Mouse (Mus musculus) liver, adult 2 months (tissue): Measurements from ENCODE around the gene Cdh9. TPM values are rescaled to one million over a fixed set of nuclear protein-coding genes. Genes with fewer than 3 reads are reported as not detected.
A peak's percentile ranks its signal among the peaks of the same experiment; 100 is the strongest.

Experiments used
- DNase-seq: peaks from one replicate; pipeline ENCODE4 v3.0.0-alpha.2; 2011; ENCODE audit warnings: low read depth, low spot score; ENCODE audit errors: extremely low read depth
- H3K27ac ChIP-seq: fragments of 200-500 bp; replicated peaks from 2 replicates; pipeline ENCODE4 v1.5.1; 2012; ENCODE audit warnings: low read depth, mild to moderate bottlenecking, control low read depth, inconsistent platforms, low read length; ENCODE audit not compliant: insufficient read depth
- H3K27me3 ChIP-seq: fragments of 200-500 bp; 2 replicates; pipeline ENCODE4 v1.6.1; 2012; ENCODE audit warnings: mild to moderate bottlenecking, moderate library complexity, low read length, inconsistent platforms; ENCODE audit not compliant: control insufficient read depth, insufficient read depth
- H3K36me3 ChIP-seq: fragments of 200-500 bp; 2 replicates; pipeline ENCODE4 v1.6.1; 2012; ENCODE audit warnings: low read length, inconsistent platforms; ENCODE audit not compliant: control insufficient read depth, insufficient read depth
- H3K4me1 ChIP-seq: fragments of 200-500 bp; 2 replicates; pipeline ENCODE4 v1.6.1; 2011; ENCODE audit warnings: low read length; ENCODE audit not compliant: control insufficient read depth, insufficient read depth
- H3K4me3 ChIP-seq: fragments of 200-500 bp; 2 replicates; pipeline ENCODE4 v1.5.1; 2011; ENCODE audit warnings: low read depth, mild to moderate bottlenecking, control low read depth, low read length, moderate library complexity; ENCODE audit not compliant: insufficient read depth
- H3K79me2 ChIP-seq: fragments of 200-500 bp; 2 replicates; pipeline ENCODE4 v1.6.1; 2012; ENCODE audit warnings: inconsistent platforms, mild to moderate bottlenecking, low read length, moderate library complexity; ENCODE audit not compliant: control insufficient read depth, insufficient read depth
- H3K9ac ChIP-seq: fragments of 200-500 bp; 2 replicates; pipeline ENCODE4 v1.6.1; 2012; ENCODE audit warnings: low read depth, mild to moderate bottlenecking, control low read depth, inconsistent platforms, low read length
- CTCF ChIP-seq: fragments of 200-500 bp; IDR thresholded peaks from 2 replicates; pipeline ENCODE4 v1.5.1; 2011; ENCODE audit warnings: low read depth, low read length, control low read depth
- POLR2A ChIP-seq: fragments of 200-500 bp; IDR thresholded peaks from 2 replicates; pipeline ENCODE4 v1.6.1; 2011; ENCODE audit warnings: low read length, control low read depth; ENCODE audit not compliant: insufficient read depth; ENCODE audit errors: extremely low read depth
- WGBS: fragments of 180-500 bp; shearing (Covaris S2); methylation state at CpG from one replicate; pipeline ENCODE4 v1.1.7; 2018; 5-methylcytosine and 5-hydroxymethylcytosine counted together
- polyA plus RNA-seq: library from polyadenylated mRNA; depleted of rRNA; stranded (reverse); fragments of >200 nt; gene quantifications from 2 replicates; pipeline ENCODE4 v1.2.3, GENCODE M21; 2012; rRNA removed
- total RNA-seq: library from RNA; depleted of rRNA; stranded (reverse); fragments of >200 nt; gene quantifications from 2 replicates; pipeline ENCODE4 v1.2.3, GENCODE M21; 2014; rRNA removed

Cdh9 gene
- total RNA-seq (not detected in 2 replicates), polyA plus RNA-seq (not detected in 2 replicates)

- Histone ChIP-seq H3K27ac (no peak within 1 kb of the TSS), H3K4me3 (no peak within 1 kb of the TSS), H3K27me3 (no peaks in the 10 kb centered on the region), H3K36me3 (no peaks in the 10 kb centered on the region), H3K9ac (no peak within 1 kb of the TSS), H3K4me1 (no peaks in the 10 kb centered on the region), H3K79me2 (no peaks in the 10 kb centered on the region)
- 3% methylated on average over 14 of the region's 14 CpGs for WGBS
- no peak for TF ChIP-seq CTCF
- no peak for TF ChIP-seq POLR2A
- DNase-seq, result peak; percentile 56
Measured at GRCm38 (mm10) chr15:16728470-16729011, at the start of gene Cdh9. Cdh9 (plus strand) TSS chr15:16728756.

- Histone ChIP-seq H3K27ac (no peak overlapping the region), H3K27me3 (no peaks in the 10 kb centered on the region), H3K36me3 (no peaks in the 10 kb centered on the region), H3K4me3 (no peak overlapping the region), H3K79me2 (no peaks in the 10 kb centered on the region), H3K9ac (no peak overlapping the region), H3K4me1 (no peaks in the 10 kb centered on the region)
- TF ChIP-seq CTCF, result no peak
- no peak for TF ChIP-seq POLR2A
- 90% methylated on average over 5 of the region's 5 CpGs for WGBS
- DNase-seq, result no peak
Measured at GRCm38 (mm10) chr15:16679096-16679495, 49.5 kb upstream of the Cdh9 start.

- DNase-seq, result no peak
- Histone ChIP-seq H3K79me2 (no peaks in the 10 kb centered on the region), H3K27ac (no peak overlapping the region), H3K4me3 (no peak overlapping the region), H3K36me3 (no peaks in the 10 kb centered on the region), H3K27me3 (no peaks in the 10 kb centered on the region), H3K9ac (no peak overlapping the region), H3K4me1 (no peaks in the 10 kb centered on the region)
- TF ChIP-seq CTCF (no peak), POLR2A (no peak)
- WGBS, result 68% methylated on average over 3 of the region's 3 CpGs
Measured at GRCm38 (mm10) chr15:16699821-16700220, 28.7 kb upstream of the Cdh9 start.

GRCm38 (mm10) chr15:16702340-16702739, 26.2 kb upstream of the Cdh9 start:
- Histone ChIP-seq H3K36me3 (no peaks in the 10 kb centered on the region), H3K79me2 (no peaks in the 10 kb centered on the region), H3K9ac (no peak overlapping the region), H3K4me1 (no peaks in the 10 kb centered on the region), H3K27me3 (no peaks in the 10 kb centered on the region), H3K27ac (no peak overlapping the region), H3K4me3 (no peak overlapping the region)
- DNase-seq, result no peak
- 63% methylated on average over 1 of the region's 1 CpGs for WGBS
- TF ChIP-seq CTCF, result no peak
- no peak for TF ChIP-seq POLR2A

- 83% methylated on average over 4 of the region's 4 CpGs for WGBS
- Histone ChIP-seq H3K27ac (no peak overlapping the region), H3K4me1 (no peaks in the 10 kb centered on the region), H3K9ac (no peak overlapping the region), H3K4me3 (no peak overlapping the region), H3K36me3 (no peaks in the 10 kb centered on the region), H3K27me3 (no peaks in the 10 kb centered on the region), H3K79me2 (no peaks in the 10 kb centered on the region)
- no peak for DNase-seq
- TF ChIP-seq CTCF (no peak), POLR2A (no peak)
Measured at GRCm38 (mm10) chr15:16739088-16739487, 10.5 kb downstream of the Cdh9 start.

- 85% methylated on average over 1 of the region's 1 CpGs for WGBS
- no peak for TF ChIP-seq CTCF
- TF ChIP-seq POLR2A, result no peak
Measured at GRCm38 (mm10) chr15:16746672-16747071, 18.1 kb downstream of the Cdh9 start.

More at GRCm38 (mm10) chr15:16746672-16747071, 18.1 kb downstream of the Cdh9 start:
- Histone ChIP-seq H3K9ac (no peak overlapping the region), H3K27me3 (no peaks in the 10 kb centered on the region), H3K4me3 (no peak overlapping the region), H3K79me2 (no peaks in the 10 kb centered on the region), H3K4me1 (no peaks in the 10 kb centered on the region), H3K36me3 (no peaks in the 10 kb centered on the region), H3K27ac (no peak overlapping the region)
- no peak for DNase-seq
